Mouse (Mus musculus): ENCODE measurements around the gene Tmem45a.

Tmem45a gene

GRCm38 (mm10) chr16:56798873-56799272 lies 87.1 kb downstream of the Tmem45a start:
- no peak for DNase-seq (ENCODE audit: inconsistent age in 2 of 2, low spot score in 1 of 2)

DNA sequence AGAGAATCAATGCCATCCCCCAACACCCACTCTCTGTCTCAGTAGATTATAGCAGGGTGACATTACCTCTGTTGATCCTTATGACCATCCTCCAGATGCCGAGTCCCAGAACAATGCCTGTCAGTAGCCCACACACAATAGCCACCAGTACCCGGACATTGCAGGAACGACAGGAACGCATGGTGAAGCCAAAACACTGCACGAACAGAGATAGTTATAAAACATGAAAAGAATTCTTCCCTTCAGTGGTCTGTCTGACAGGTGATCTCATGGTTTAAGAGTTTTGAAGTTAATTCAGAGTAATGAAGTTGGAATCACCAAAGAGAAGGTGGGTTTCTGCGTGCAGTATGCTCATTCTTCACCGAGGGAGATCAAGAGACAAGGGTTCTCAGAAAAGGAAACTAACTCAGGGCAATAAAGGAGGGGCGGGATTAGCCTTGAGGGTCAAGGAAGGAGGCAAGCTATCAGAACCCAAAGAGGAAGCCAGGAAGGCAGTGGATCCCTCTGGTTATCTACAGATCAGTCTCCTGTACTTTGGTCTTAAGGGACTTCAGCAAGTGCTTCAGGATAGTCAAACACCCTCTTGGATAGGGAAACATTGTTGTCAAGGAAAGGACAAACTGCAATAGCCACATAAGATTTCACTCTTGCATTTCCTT lies 90.4 kb downstream of the Tmem45a start, which contains the start of gene Adgrg7:
Gene Adgrg7, minus strand, starts transcription at position 375 of the 659 bp plus-strand sequence.
- no peak for DNase-seq (ENCODE audit: inconsistent age in 2 of 2, low spot score in 1 of 2)

GRCm38 (mm10) chr16:56794383-56795144 lies 91.4 kb downstream of the Tmem45a start:
- no peak for DNase-seq (ENCODE audit: inconsistent age in 2 of 2, low spot score in 1 of 2)

GRCm38 (mm10) chr16:56793778-56794177 lies 92.2 kb downstream of the Tmem45a start:
- no peak for DNase-seq (ENCODE audit: inconsistent age in 2 of 2, low spot score in 1 of 2)

DNA sequence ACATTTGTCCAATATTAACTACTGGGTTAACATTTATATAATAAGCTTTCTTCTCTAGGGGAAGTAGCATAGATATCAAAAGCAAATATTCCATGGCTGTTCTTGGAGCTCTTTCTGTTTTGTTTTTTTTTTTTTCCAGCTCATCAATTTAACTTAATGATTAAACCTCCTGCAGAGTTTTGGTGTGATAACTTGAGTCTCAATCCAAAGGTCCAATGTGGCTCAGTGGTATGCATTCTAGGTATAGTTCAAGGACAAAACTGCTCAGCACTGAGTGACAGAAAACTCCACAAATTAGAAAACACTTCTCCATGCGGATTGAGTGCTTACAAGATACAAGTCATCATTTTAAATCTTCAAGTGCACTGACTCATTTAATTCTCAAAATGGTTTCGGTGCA lies 100.0 kb downstream of the Tmem45a start:
- DNase-seq (ENCODE audit: inconsistent age in 2 of 2, low spot score in 1 of 2), result no peak

GRCm38 (mm10) chr16:56771163-56772105 lies 114.5 kb downstream of the Tmem45a start:
- DNase-seq (ENCODE audit: inconsistent age in 2 of 2, low spot score in 1 of 2), result peak; percentile 20 to 77
